Mouse (Mus musculus): ENCODE data around the gene Sh3bp5. TPM values are rescaled to one million over a fixed set of nuclear protein-coding genes. Genes with fewer than 3 reads are reported as not detected.

Sh3bp5 gene
- polyA plus RNA-seq, 1 experiment from 2014 or later = 13.6 TPM

GRCm38 (mm10) chr14:31408666-31409065, 27.2 kb downstream of the Sh3bp5 start:
- Histone ChIP-seq H3K27me3 (ENCODE audit: control insufficient read depth, insufficient read depth, low read length) (no peaks in the 10 kb centered on the region), H3K4me2 (replicated peaks; ENCODE audit: low read depth, low read length) (no peak overlapping the region), H3K4me3 (ENCODE audit: low read depth, low read length) (no peak overlapping the region), H3K9ac (ENCODE audit: low read depth, low read length) (no peak overlapping the region), H3K4me1 (replicated peaks; ENCODE audit: control insufficient read depth, insufficient read depth, low read length) (no peaks in the 10 kb centered on the region), H3K9me3 (ENCODE audit: control insufficient read depth, low read length) (no peaks in the 10 kb centered on the region), H3K36me3 (ENCODE audit: control insufficient read depth, insufficient read depth, low read length) (no peaks in the 10 kb centered on the region), H3K27ac (ENCODE audit: low read depth, low read length) (no peak overlapping the region)
- ATAC-seq (ENCODE audit: low FRiP score) (no peak), DNase-seq (ENCODE audit: low spot score) (no peak)
- WGBS = 51% methylated on average over 8 of the region's 8 CpGs

GRCm38 (mm10) chr14:31407911-31408604, 27.8 kb downstream of the Sh3bp5 start:
- Histone ChIP-seq H3K36me3 (ENCODE audit: control insufficient read depth, insufficient read depth, low read length) (no peaks in the 10 kb centered on the region), H3K4me3 (ENCODE audit: low read depth, low read length) (no peak overlapping the region), H3K27ac (ENCODE audit: low read depth, low read length) (no peak overlapping the region), H3K27me3 (ENCODE audit: control insufficient read depth, insufficient read depth, low read length) (no peaks in the 10 kb centered on the region), H3K4me2 (replicated peaks; ENCODE audit: low read depth, low read length) (no peak overlapping the region), H3K4me1 (replicated peaks; ENCODE audit: control insufficient read depth, insufficient read depth, low read length) (no peaks in the 10 kb centered on the region), H3K9me3 (ENCODE audit: control insufficient read depth, low read length) (no peaks in the 10 kb centered on the region), H3K9ac (ENCODE audit: low read depth, low read length) (no peak overlapping the region)
- 74% methylated on average over 6 of the region's 6 CpGs for WGBS
- ATAC-seq (ENCODE audit: low FRiP score) (no peak), DNase-seq (ENCODE audit: low spot score) (no peak)

DNA sequence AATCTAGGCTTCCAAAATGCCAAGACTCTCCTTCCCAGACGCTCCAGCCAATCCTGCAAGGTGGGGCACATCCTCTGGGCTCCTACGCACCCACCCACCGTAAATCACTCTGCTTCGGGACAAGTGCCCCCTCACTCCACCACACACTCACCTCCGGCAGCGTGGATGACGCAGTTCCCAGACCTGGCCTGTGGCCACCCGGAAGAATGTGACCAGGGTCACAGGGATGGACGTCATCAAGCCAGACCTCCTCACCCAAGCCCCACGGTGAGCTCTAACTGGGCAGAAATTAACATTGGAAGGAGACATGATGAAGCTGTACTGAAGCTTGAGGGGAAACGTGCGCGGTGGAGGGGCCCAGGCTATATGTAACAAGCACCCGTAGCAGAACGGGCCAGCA, 28.7 kb downstream of the Sh3bp5 start:
- H3K9ac ChIP-seq (ENCODE audit: low read depth, low read length) = no peak overlapping the region
- no peaks in the 10 kb centered on the region for H3K36me3 ChIP-seq (ENCODE audit: control insufficient read depth, insufficient read depth, low read length)
- H3K4me2 ChIP-seq (replicated peaks; ENCODE audit: low read depth, low read length) = no peak overlapping the region

GRCm38 (mm10) chr14:31406154-31406810, 29.6 kb downstream of the Sh3bp5 start:
- 89% methylated on average over 12 of the region's 12 CpGs for WGBS
- H3K36me3 ChIP-seq (ENCODE audit: control insufficient read depth, insufficient read depth, low read length) = no peaks in the 10 kb centered on the region

More for the DNA sequence above, 28.7 kb downstream of the Sh3bp5 start:
- H3K9me3 ChIP-seq (ENCODE audit: control insufficient read depth, low read length) = no peaks in the 10 kb centered on the region
- H3K27me3 ChIP-seq (ENCODE audit: control insufficient read depth, insufficient read depth, low read length) = no peaks in the 10 kb centered on the region
- H3K4me1 ChIP-seq (replicated peaks; ENCODE audit: control insufficient read depth, insufficient read depth, low read length) = no peaks in the 10 kb centered on the region
- 88% methylated on average over 15 of the region's 15 CpGs for WGBS
- H3K27ac ChIP-seq (ENCODE audit: low read depth, low read length) = no peak overlapping the region
- H3K4me3 ChIP-seq (ENCODE audit: low read depth, low read length) = no peak overlapping the region
- DNase-seq (ENCODE audit: low spot score) = no peak
- ATAC-seq (ENCODE audit: low FRiP score) = no peak

DNA sequence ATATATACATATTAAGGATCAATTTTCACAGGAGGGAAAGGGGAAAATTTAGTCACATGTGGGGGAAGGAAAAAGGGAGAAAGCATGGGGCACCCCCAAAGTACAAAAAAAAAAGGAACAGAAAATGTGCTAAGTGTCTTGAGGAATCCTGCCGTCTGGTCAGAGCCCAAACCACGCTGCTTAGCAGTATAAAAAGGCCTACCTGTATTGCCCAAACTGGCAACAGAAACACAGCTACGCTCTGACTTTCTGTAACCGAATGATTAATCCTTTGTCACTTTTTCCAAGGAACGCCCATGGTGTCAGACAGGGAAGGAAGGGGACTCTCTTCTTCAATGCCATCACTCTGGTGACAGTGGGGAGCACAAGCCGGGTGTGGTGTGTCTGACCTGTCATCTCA, 30.2 kb downstream of the Sh3bp5 start:
- Histone ChIP-seq H3K36me3 (ENCODE audit: control insufficient read depth, insufficient read depth, low read length) (no peaks in the 10 kb centered on the region), H3K9ac (ENCODE audit: low read depth, low read length) (no peak overlapping the region), H3K4me3 (ENCODE audit: low read depth, low read length) (no peak overlapping the region), H3K27ac (ENCODE audit: low read depth, low read length) (no peak overlapping the region), H3K4me1 (replicated peaks; ENCODE audit: control insufficient read depth, insufficient read depth, low read length) (no peaks in the 10 kb centered on the region), H3K9me3 (ENCODE audit: control insufficient read depth, low read length) (no peaks in the 10 kb centered on the region), H3K27me3 (ENCODE audit: control insufficient read depth, insufficient read depth, low read length) (no peaks in the 10 kb centered on the region), H3K4me2 (replicated peaks; ENCODE audit: low read depth, low read length) (no peak overlapping the region)
- WGBS = 78% methylated on average over 6 of the region's 6 CpGs
- ATAC-seq (ENCODE audit: low FRiP score) (no peak), DNase-seq (ENCODE audit: low spot score) (no peak)

More at GRCm38 (mm10) chr14:31406154-31406810, 29.6 kb downstream of the Sh3bp5 start:
- no peaks in the 10 kb centered on the region for H3K4me1 ChIP-seq (replicated peaks; ENCODE audit: control insufficient read depth, insufficient read depth, low read length)
- H3K9me3 ChIP-seq (ENCODE audit: control insufficient read depth, low read length) = no peaks in the 10 kb centered on the region
- H3K27ac ChIP-seq (ENCODE audit: low read depth, low read length) = no peak overlapping the region
- H3K9ac ChIP-seq (ENCODE audit: low read depth, low read length) = no peak overlapping the region
- ATAC-seq (ENCODE audit: low FRiP score) (no peak), DNase-seq (ENCODE audit: low spot score) (no peak)
- no peak overlapping the region for H3K4me2 ChIP-seq (replicated peaks; ENCODE audit: low read depth, low read length)
- H3K27me3 ChIP-seq (ENCODE audit: control insufficient read depth, insufficient read depth, low read length) = no peaks in the 10 kb centered on the region
- H3K4me3 ChIP-seq (ENCODE audit: low read depth, low read length) = no peak overlapping the region

GRCm38 (mm10) chr14:31404663-31405062, 31.2 kb downstream of the Sh3bp5 start:
- Histone ChIP-seq H3K27ac (ENCODE audit: low read depth, low read length) (no peak overlapping the region), H3K4me2 (replicated peaks; ENCODE audit: low read depth, low read length) (no peak overlapping the region), H3K4me1 (replicated peaks; ENCODE audit: control insufficient read depth, insufficient read depth, low read length) (no peaks in the 10 kb centered on the region), H3K27me3 (ENCODE audit: control insufficient read depth, insufficient read depth, low read length) (no peaks in the 10 kb centered on the region), H3K9me3 (ENCODE audit: control insufficient read depth, low read length) (no peaks in the 10 kb centered on the region), H3K4me3 (ENCODE audit: low read depth, low read length) (no peak overlapping the region), H3K9ac (ENCODE audit: low read depth, low read length) (no peak overlapping the region), H3K36me3 (ENCODE audit: control insufficient read depth, insufficient read depth, low read length) (no peaks in the 10 kb centered on the region)
- ATAC-seq (ENCODE audit: low FRiP score) (no peak), DNase-seq (ENCODE audit: low spot score) (no peak)
- WGBS = 94% methylated on average over 4 of the region's 4 CpGs

DNA sequence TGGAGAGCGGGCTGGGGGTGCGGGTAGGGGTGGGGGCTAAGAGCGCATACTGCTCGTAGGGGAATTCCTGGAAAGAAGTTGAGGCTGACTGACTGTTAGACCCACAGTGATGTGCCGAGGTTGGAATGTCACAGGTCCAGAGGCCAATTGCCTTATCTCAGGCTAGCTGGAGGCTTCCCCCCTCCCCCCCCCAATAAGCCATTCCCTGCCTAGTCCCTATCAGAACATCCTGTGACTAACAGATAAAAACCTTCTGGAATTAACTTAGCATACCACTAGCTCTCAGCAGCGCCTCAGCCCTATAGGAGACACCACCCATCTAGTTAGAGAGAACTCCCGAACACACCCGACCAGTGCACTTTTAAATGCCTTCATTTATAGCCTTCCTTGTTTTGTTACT, 31.9 kb downstream of the Sh3bp5 start:
- no peak overlapping the region for H3K9ac ChIP-seq (ENCODE audit: low read depth, low read length)
- H3K9me3 ChIP-seq (ENCODE audit: control insufficient read depth, low read length) = no peaks in the 10 kb centered on the region
- WGBS = 74% methylated on average over 8 of the region's 8 CpGs
- ATAC-seq (ENCODE audit: low FRiP score) = no peak
- no peaks in the 10 kb centered on the region for H3K36me3 ChIP-seq (ENCODE audit: control insufficient read depth, insufficient read depth, low read length)
- no peak overlapping the region for H3K4me3 ChIP-seq (ENCODE audit: low read depth, low read length)
- DNase-seq (ENCODE audit: low spot score) = no peak
- no peaks in the 10 kb centered on the region for H3K27me3 ChIP-seq (ENCODE audit: control insufficient read depth, insufficient read depth, low read length)
- H3K4me2 ChIP-seq (replicated peaks; ENCODE audit: low read depth, low read length) = no peak overlapping the region
- H3K4me1 ChIP-seq (replicated peaks; ENCODE audit: control insufficient read depth, insufficient read depth, low read length) = no peaks in the 10 kb centered on the region
- no peak overlapping the region for H3K27ac ChIP-seq (ENCODE audit: low read depth, low read length)

DNA sequence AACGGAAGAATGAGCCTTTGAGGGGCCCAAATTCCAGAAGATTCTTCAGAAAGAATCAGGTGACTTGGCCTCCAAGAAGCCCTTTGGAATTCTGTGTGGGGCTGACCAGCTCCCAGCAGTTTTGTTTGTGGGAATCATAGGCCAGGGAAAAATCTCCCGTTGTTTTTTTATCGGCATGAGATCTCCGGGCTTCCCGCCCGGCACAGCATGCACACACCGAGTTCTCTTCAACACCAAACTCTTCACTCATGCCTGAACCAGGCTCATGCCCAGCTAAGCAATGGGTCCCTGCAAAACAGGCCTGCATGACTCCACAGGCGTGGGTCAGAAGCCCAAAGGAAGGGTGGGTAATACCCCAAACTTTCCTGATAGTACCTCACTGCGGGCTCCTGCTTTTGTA, 32.3 kb downstream of the Sh3bp5 start:
- no peaks in the 10 kb centered on the region for H3K27me3 ChIP-seq (ENCODE audit: control insufficient read depth, insufficient read depth, low read length)
- no peak overlapping the region for H3K4me2 ChIP-seq (replicated peaks; ENCODE audit: low read depth, low read length)
- no peaks in the 10 kb centered on the region for H3K36me3 ChIP-seq (ENCODE audit: control insufficient read depth, insufficient read depth, low read length)
- no peak overlapping the region for H3K4me3 ChIP-seq (ENCODE audit: low read depth, low read length)
- ATAC-seq (ENCODE audit: low FRiP score) = no peak
- no peaks in the 10 kb centered on the region for H3K9me3 ChIP-seq (ENCODE audit: control insufficient read depth, low read length)
- WGBS = 72% methylated on average over 9 of the region's 9 CpGs
- no peaks in the 10 kb centered on the region for H3K4me1 ChIP-seq (replicated peaks; ENCODE audit: control insufficient read depth, insufficient read depth, low read length)
- no peak overlapping the region for H3K27ac ChIP-seq (ENCODE audit: low read depth, low read length)
- no peak for DNase-seq (ENCODE audit: low spot score)
- no peak overlapping the region for H3K9ac ChIP-seq (ENCODE audit: low read depth, low read length)

DNA sequence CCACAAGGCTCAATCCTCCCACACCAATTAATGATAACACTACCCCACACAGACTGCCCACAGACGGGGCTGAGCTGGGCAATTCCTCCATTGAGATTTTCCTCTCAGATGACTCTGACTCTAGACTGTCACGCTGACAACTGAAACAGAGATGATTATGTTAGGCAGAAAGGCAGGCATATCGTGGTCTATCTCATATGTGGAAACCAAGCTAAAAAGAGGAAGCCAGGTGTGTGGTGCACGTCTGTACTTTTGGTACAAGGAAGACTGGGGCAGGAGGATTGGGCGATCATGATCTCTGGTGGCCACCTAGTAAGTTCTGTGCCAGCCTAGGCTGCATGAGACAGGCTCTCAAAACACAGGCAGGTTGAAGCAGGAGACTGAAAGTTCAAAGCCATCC, 33.2 kb downstream of the Sh3bp5 start:
- H3K36me3 ChIP-seq (ENCODE audit: control insufficient read depth, insufficient read depth, low read length) = no peaks in the 10 kb centered on the region
- 92% methylated on average over 5 of the region's 5 CpGs for WGBS

More for the DNA sequence above, 33.2 kb downstream of the Sh3bp5 start:
- Histone ChIP-seq H3K4me1 (replicated peaks; ENCODE audit: control insufficient read depth, insufficient read depth, low read length) (no peaks in the 10 kb centered on the region), H3K27me3 (ENCODE audit: control insufficient read depth, insufficient read depth, low read length) (no peaks in the 10 kb centered on the region), H3K4me3 (ENCODE audit: low read depth, low read length) (no peak overlapping the region), H3K9ac (ENCODE audit: low read depth, low read length) (no peak overlapping the region), H3K27ac (ENCODE audit: low read depth, low read length) (no peak overlapping the region), H3K9me3 (ENCODE audit: control insufficient read depth, low read length) (no peaks in the 10 kb centered on the region), H3K4me2 (replicated peaks; ENCODE audit: low read depth, low read length) (no peak overlapping the region)
- ATAC-seq (ENCODE audit: low FRiP score) (no peak), DNase-seq (ENCODE audit: low spot score) (no peak)

All from hindbrain, embryonic 11.5 days (tissue).